Mouse (Mus musculus): Measurements from ENCODE around the gene Pkmyt1. TPM values are rescaled to one million over a fixed set of nuclear protein-coding genes. Genes with fewer than 3 reads are reported as not detected.
A peak's percentile ranks its signal among the peaks of the same experiment; 100 is the strongest.

Pkmyt1 gene
- polyA plus RNA-seq, 1 experiment from 2014 or later, result 13.9 TPM

- DNase-seq (peak; percentile 81), ATAC-seq (peak; percentile 81)
- no peak for TF ChIP-seq CTCF (IDR thresholded peaks at IDR 0.05; ENCODE audit: low read depth)
- TF ChIP-seq EP300 (IDR thresholded peaks at IDR 0.05; ENCODE audit: low read depth), result no peak
- H3K27me3 ChIP-seq (ENCODE audit: insufficient read depth, low read length), result 0 out of 2 replicates have a peak, but pooled peaks cover 3% of the 10 kb centered on the region
- H3K27ac ChIP-seq (ENCODE audit: low read depth), result no peak within 1 kb of the TSS
- peak within 1 kb of the TSS; percentile 93 for H3K4me2 ChIP-seq (ENCODE audit: low read depth, low read length)
- 6% methylated on average over 40 of the region's 43 CpGs for WGBS (ENCODE audit: insufficient replicate concordance)
- peak within 1 kb of the TSS; percentile 64 for H3K9ac ChIP-seq (replicated peaks)
- H3K4me3 ChIP-seq (ENCODE audit: low read depth, low read length), result peak within 1 kb of the TSS; percentile 57
- no peaks in the 10 kb centered on the region for H3K36me3 ChIP-seq (replicated peaks; ENCODE audit: insufficient read depth, low read length)
- H3K4me1 ChIP-seq (ENCODE audit: insufficient read depth), result peaks cover 24% of the 10 kb centered on the region
- no peaks in the 10 kb centered on the region for H3K9me3 ChIP-seq (ENCODE audit: low read length)
These were observed 59.7 kb downstream of the Pkmyt1 start, which contains the start of gene Flywch2 for GRCm38 (mm10) chr17:23785561-23786471. Gene Flywch2, minus strand, starts transcription at chr17:23786081.

Other genes with a start within 250 kb of the Pkmyt1 start
- not detected in 2 replicates for gene Vmn2r117, start 246.6 kb upstream of the Pkmyt1 start, polyA plus RNA-seq (2015; fragmentation: Nextera tagmentation; extraction: Ambion mirVana)
- gene Zfp213, start 162.1 kb upstream of the Pkmyt1 start, polyA plus RNA-seq (2015; fragmentation: Nextera tagmentation; extraction: Ambion mirVana), result 5.2 and 5.5 TPM in 2 replicates
- gene Zfp13, start 126.8 kb upstream of the Pkmyt1 start, polyA plus RNA-seq (2015; fragmentation: Nextera tagmentation; extraction: Ambion mirVana), result 1.1 and 1.4 TPM in 2 replicates
- gene Zscan10, start 125.5 kb upstream of the Pkmyt1 start, polyA plus RNA-seq (2015; fragmentation: Nextera tagmentation; extraction: Ambion mirVana), result not detected in 2 replicates
- gene Mmp25, start 81.1 kb upstream of the Pkmyt1 start, polyA plus RNA-seq (2015; fragmentation: Nextera tagmentation; extraction: Ambion mirVana), result 0.49 and 0.67 TPM in 2 replicates
- gene Bicdl2, start 65.8 kb upstream of the Pkmyt1 start, polyA plus RNA-seq (2015; fragmentation: Nextera tagmentation; extraction: Ambion mirVana), result 0.05 and 0.31 TPM in 2 replicates
- 26.6 and 28.6 TPM in 2 replicates for gene Hcfc1r1, start 52.7 kb upstream of the Pkmyt1 start, polyA plus RNA-seq (2015; fragmentation: Nextera tagmentation; extraction: Ambion mirVana)
- 8.5 and 10.3 TPM in 2 replicates for gene Thoc6, start 52.5 kb upstream of the Pkmyt1 start, polyA plus RNA-seq (2015; fragmentation: Nextera tagmentation; extraction: Ambion mirVana)
- gene Tnfrsf12a, start 48.9 kb upstream of the Pkmyt1 start, polyA plus RNA-seq (2015; fragmentation: Nextera tagmentation; extraction: Ambion mirVana), result 28.1 and 29.7 TPM in 2 replicates
- gene Cldn6, start 47.1 kb upstream of the Pkmyt1 start, polyA plus RNA-seq (2015; fragmentation: Nextera tagmentation; extraction: Ambion mirVana), result 0.94 and 1.3 TPM in 2 replicates
- 0.09 and 0.12 TPM in 2 replicates for gene Cldn9, start 42.3 kb upstream of the Pkmyt1 start, polyA plus RNA-seq (2015; fragmentation: Nextera tagmentation; extraction: Ambion mirVana)
- gene 1520401A03Rik, start 3.6 kb upstream of the Pkmyt1 start, polyA plus RNA-seq (2015; fragmentation: Nextera tagmentation; extraction: Ambion mirVana), result not detected in 2 replicates
- 4.0 and 4.3 TPM in 2 replicates for gene Paqr4, start 14.5 kb downstream of the Pkmyt1 start, polyA plus RNA-seq (2015; fragmentation: Nextera tagmentation; extraction: Ambion mirVana)
- gene Kremen2, start 19.5 kb downstream of the Pkmyt1 start, polyA plus RNA-seq (2015; fragmentation: Nextera tagmentation; extraction: Ambion mirVana), result not detected in 2 replicates
- 11.9 TPM in 2 replicates for gene Flywch1, start 45.3 kb downstream of the Pkmyt1 start, polyA plus RNA-seq (2015; fragmentation: Nextera tagmentation; extraction: Ambion mirVana)
- gene Flywch2, start 59.7 kb downstream of the Pkmyt1 start, polyA plus RNA-seq (2015; fragmentation: Nextera tagmentation; extraction: Ambion mirVana), result 2.3 and 2.4 TPM in 2 replicates
- 132 and 137 TPM in 2 replicates for gene Srrm2, start 64.2 kb downstream of the Pkmyt1 start, polyA plus RNA-seq (2015; fragmentation: Nextera tagmentation; extraction: Ambion mirVana)
- 458 and 460 TPM in 2 replicates for gene Elob, start 102.8 kb downstream of the Pkmyt1 start, polyA plus RNA-seq (2015; fragmentation: Nextera tagmentation; extraction: Ambion mirVana)
- gene Prss33, start 109.7 kb downstream of the Pkmyt1 start, polyA plus RNA-seq (2015; fragmentation: Nextera tagmentation; extraction: Ambion mirVana), result not detected in 2 replicates
- gene Prss32, start 117.5 kb downstream of the Pkmyt1 start, polyA plus RNA-seq (2015; fragmentation: Nextera tagmentation; extraction: Ambion mirVana), result not detected in 2 replicates
- gene Prss41, start 117.8 kb downstream of the Pkmyt1 start, polyA plus RNA-seq (2015; fragmentation: Nextera tagmentation; extraction: Ambion mirVana), result 0.06 and 0.25 TPM in 2 replicates
- gene Prss21, start 141.7 kb downstream of the Pkmyt1 start, polyA plus RNA-seq (2015; fragmentation: Nextera tagmentation; extraction: Ambion mirVana), result not detected in 2 replicates
- gene Dcpp1, start 154.5 kb downstream of the Pkmyt1 start, polyA plus RNA-seq (2015; fragmentation: Nextera tagmentation; extraction: Ambion mirVana), result not detected in 2 replicates
- gene Dcpp2, start 154.5 kb downstream of the Pkmyt1 start, polyA plus RNA-seq (2015; fragmentation: Nextera tagmentation; extraction: Ambion mirVana), result not detected in 2 replicates
- gene Dcpp3, start 191.1 kb downstream of the Pkmyt1 start, polyA plus RNA-seq (2015; fragmentation: Nextera tagmentation; extraction: Ambion mirVana), result not detected in 2 replicates
- not detected in 2 replicates for gene Sbp, start 215.3 kb downstream of the Pkmyt1 start, polyA plus RNA-seq (2015; fragmentation: Nextera tagmentation; extraction: Ambion mirVana)
- gene Sbpl, start 228.9 kb downstream of the Pkmyt1 start, polyA plus RNA-seq (2015; fragmentation: Nextera tagmentation; extraction: Ambion mirVana), result not detected in 2 replicates